Mouse (Mus musculus): ENCODE measurements around the gene 4933430I17Rik. TPM values are rescaled to one million over a fixed set of nuclear protein-coding genes. Genes with fewer than 3 reads are reported as not detected.
A peak's percentile ranks its signal among the peaks of the same experiment; 100 is the strongest.

4933430I17Rik gene
- polyA plus RNA-seq, 1 experiment from 2014 or later, result 0.15 TPM

GRCm38 (mm10) chr4:62487172-62487571 is 38.0 kb upstream of the 4933430I17Rik start:
- H3K9me3 ChIP-seq (replicated peaks), result no peaks in the 10 kb centered on the region
- H3K9ac ChIP-seq, result no peak overlapping the region
- H3K27ac ChIP-seq (replicated peaks), result no peak overlapping the region
- H3K36me3 ChIP-seq (replicated peaks), result no peaks in the 10 kb centered on the region
- no peak overlapping the region for H3K4me2 ChIP-seq
- peaks cover 6% of the 10 kb centered on the region for H3K27me3 ChIP-seq
- no peak for ATAC-seq (ENCODE audit: insufficient read depth)
- peaks cover 24% of the 10 kb centered on the region for H3K4me1 ChIP-seq (replicated peaks)
- no peak overlapping the region for H3K4me3 ChIP-seq (replicated peaks)
- 86% methylated on average over 5 of the region's 5 CpGs for WGBS (ENCODE audit: insufficient replicate concordance)

GRCm38 (mm10) chr4:62487914-62488313 is 37.3 kb upstream of the 4933430I17Rik start:
- H3K4me2 ChIP-seq, result no peak overlapping the region
- no peaks in the 10 kb centered on the region for H3K36me3 ChIP-seq (replicated peaks)
- H3K9me3 ChIP-seq (replicated peaks), result no peaks in the 10 kb centered on the region
- ATAC-seq (ENCODE audit: insufficient read depth), result no peak
- H3K27ac ChIP-seq (replicated peaks), result no peak overlapping the region
- no peak overlapping the region for H3K4me3 ChIP-seq (replicated peaks)
- no peak overlapping the region for H3K9ac ChIP-seq
- peaks cover 24% of the 10 kb centered on the region for H3K4me1 ChIP-seq (replicated peaks)
- no peaks in the 10 kb centered on the region for H3K27me3 ChIP-seq
- WGBS (ENCODE audit: insufficient replicate concordance), result 70% methylated on average over 2 of the region's 2 CpGs

GRCm38 (mm10) chr4:62492682-62493081 is 32.5 kb upstream of the 4933430I17Rik start:
- Histone ChIP-seq H3K4me1 (replicated peaks) (no peaks in the 10 kb centered on the region; the same call in 1 of the 2 replicates), H3K36me3 (replicated peaks) (no peaks in the 10 kb centered on the region), H3K4me2 (no peak overlapping the region), H3K9ac (no peak overlapping the region), H3K4me3 (replicated peaks) (no peak overlapping the region), H3K27ac (replicated peaks) (no peak overlapping the region), H3K27me3 (peaks cover 9% of the 10 kb centered on the region; the same call in 1 of the 2 replicates), H3K9me3 (replicated peaks) (no peaks in the 10 kb centered on the region)
- ATAC-seq (ENCODE audit: insufficient read depth), result no peak
- WGBS (ENCODE audit: insufficient replicate concordance), result 75% methylated on average over 2 of the region's 2 CpGs

GRCm38 (mm10) chr4:62494230-62494629 is 30.9 kb upstream of the 4933430I17Rik start:
- ATAC-seq (ENCODE audit: insufficient read depth), result no peak
- Histone ChIP-seq H3K27ac (replicated peaks) (no peak overlapping the region), H3K9ac (no peak overlapping the region), H3K9me3 (replicated peaks) (no peaks in the 10 kb centered on the region), H3K4me2 (no peak overlapping the region), H3K36me3 (replicated peaks) (no peaks in the 10 kb centered on the region), H3K4me1 (replicated peaks) (no peaks in the 10 kb centered on the region; the same call in 1 of the 2 replicates), H3K27me3 (peaks cover 9% of the 10 kb centered on the region; the same call in 1 of the 2 replicates), H3K4me3 (replicated peaks) (no peak overlapping the region)
- 40% methylated on average over 9 of the region's 9 CpGs for WGBS (ENCODE audit: insufficient replicate concordance)

GRCm38 (mm10) chr4:62495946-62496345 is 29.2 kb upstream of the 4933430I17Rik start:
- Histone ChIP-seq H3K36me3 (replicated peaks) (no peaks in the 10 kb centered on the region), H3K9ac (no peak overlapping the region), H3K9me3 (replicated peaks) (no peaks in the 10 kb centered on the region), H3K27me3 (peaks cover 9% of the 10 kb centered on the region; the same call in 1 of the 2 replicates), H3K27ac (replicated peaks) (no peak overlapping the region), H3K4me1 (replicated peaks) (peaks cover 2% of the 10 kb centered on the region), H3K4me2 (no peak overlapping the region), H3K4me3 (replicated peaks) (no peak overlapping the region)
- ATAC-seq (ENCODE audit: insufficient read depth), result no peak
- WGBS (ENCODE audit: insufficient replicate concordance), result 63% methylated on average over 8 of the region's 8 CpGs

- Histone ChIP-seq H3K4me2 (no peak overlapping the region), H3K36me3 (replicated peaks) (no peaks in the 10 kb centered on the region), H3K4me1 (replicated peaks) (peaks cover 10% of the 10 kb centered on the region), H3K27ac (replicated peaks) (no peak overlapping the region), H3K4me3 (replicated peaks) (no peak overlapping the region), H3K27me3 (peaks cover 9% of the 10 kb centered on the region; the same call in 1 of the 2 replicates), H3K9ac (no peak overlapping the region), H3K9me3 (replicated peaks) (no peaks in the 10 kb centered on the region)
- 55% methylated on average over 8 of the region's 8 CpGs for WGBS (ENCODE audit: insufficient replicate concordance)
- no peak for ATAC-seq (ENCODE audit: insufficient read depth)
These were observed 28.4 kb upstream of the 4933430I17Rik start for GRCm38 (mm10) chr4:62496815-62497214.

- H3K4me1 ChIP-seq (replicated peaks), result peaks cover 34% of the 10 kb centered on the region
- peak overlapping the region; percentile 92 for H3K4me2 ChIP-seq
- H3K9me3 ChIP-seq (replicated peaks), result no peaks in the 10 kb centered on the region
- no peak overlapping the region for H3K9ac ChIP-seq
- H3K27ac ChIP-seq (replicated peaks), result no peak overlapping the region
- no peaks in the 10 kb centered on the region for H3K27me3 ChIP-seq
- 55% methylated on average over 4 of the region's 4 CpGs for WGBS (ENCODE audit: insufficient replicate concordance)
- no peak for ATAC-seq (ENCODE audit: insufficient read depth)
- no peaks in the 10 kb centered on the region for H3K36me3 ChIP-seq (replicated peaks)
- H3K4me3 ChIP-seq (replicated peaks), result no peak overlapping the region
These were observed 24.4 kb upstream of the 4933430I17Rik start for GRCm38 (mm10) chr4:62500799-62501198.

GRCm38 (mm10) chr4:62501534-62501933 is 23.6 kb upstream of the 4933430I17Rik start:
- Histone ChIP-seq H3K4me2 (peak overlapping the region; percentile 92), H3K27me3 (no peaks in the 10 kb centered on the region), H3K9me3 (replicated peaks) (no peaks in the 10 kb centered on the region), H3K36me3 (replicated peaks) (no peaks in the 10 kb centered on the region), H3K4me1 (replicated peaks) (peaks cover 40% of the 10 kb centered on the region), H3K9ac (peak overlapping the region; percentile 76), H3K4me3 (replicated peaks) (peak overlapping the region; percentile 83), H3K27ac (replicated peaks) (peak overlapping the region; percentile 55; the same call in 1 of the 2 replicates)
- no peak for ATAC-seq (ENCODE audit: insufficient read depth)
- 8% methylated on average over 7 of the region's 7 CpGs for WGBS (ENCODE audit: insufficient replicate concordance)

GRCm38 (mm10) chr4:62501964-62502732 is 23.0 kb upstream of the 4933430I17Rik start:
- Histone ChIP-seq H3K4me1 (replicated peaks) (peaks cover 47% of the 10 kb centered on the region), H3K36me3 (replicated peaks) (peaks cover 3% of the 10 kb centered on the region), H3K4me3 (replicated peaks) (peak overlapping the region; percentile 83), H3K27ac (replicated peaks) (peak overlapping the region; percentile 60), H3K9ac (peak overlapping the region; percentile 76), H3K27me3 (no peaks in the 10 kb centered on the region), H3K9me3 (replicated peaks) (no peaks in the 10 kb centered on the region), H3K4me2 (peak overlapping the region; percentile 92)
- peak; percentile 82 for ATAC-seq (ENCODE audit: insufficient read depth)
- WGBS (ENCODE audit: insufficient replicate concordance), result 2% methylated on average over 38 of the region's 38 CpGs

- Histone ChIP-seq H3K27me3 (no peaks in the 10 kb centered on the region), H3K36me3 (replicated peaks) (peaks cover 11% of the 10 kb centered on the region), H3K4me1 (replicated peaks) (peaks cover 55% of the 10 kb centered on the region), H3K4me3 (replicated peaks) (no peak overlapping the region), H3K9ac (0 out of 2 replicates have a peak overlapping the region, but pooled peaks have one; percentile 9), H3K9me3 (replicated peaks) (no peaks in the 10 kb centered on the region), H3K4me2 (peak overlapping the region; percentile 92), H3K27ac (replicated peaks) (peak overlapping the region; percentile 60)
- 56% methylated on average over 7 of the region's 7 CpGs for WGBS (ENCODE audit: insufficient replicate concordance)
- ATAC-seq (ENCODE audit: insufficient read depth), result no peak
These were observed 22.2 kb upstream of the 4933430I17Rik start for GRCm38 (mm10) chr4:62502969-62503368.

- H3K27ac ChIP-seq (replicated peaks), result peak within 1 kb of the TSS; percentile 60
- peak within 1 kb of the TSS; percentile 76 for H3K9ac ChIP-seq
- H3K27me3 ChIP-seq, result no peaks in the 10 kb centered on the region
- peak within 1 kb of the TSS; percentile 83 for H3K4me3 ChIP-seq (replicated peaks)
- H3K36me3 ChIP-seq (replicated peaks), result peaks cover 16% of the 10 kb centered on the region
- ATAC-seq (ENCODE audit: insufficient read depth), result no peak
- peak within 1 kb of the TSS; percentile 92 for H3K4me2 ChIP-seq
- H3K4me1 ChIP-seq (replicated peaks), result peaks cover 59% of the 10 kb centered on the region
- no peaks in the 10 kb centered on the region for H3K9me3 ChIP-seq (replicated peaks)
- 67% methylated on average over 3 of the region's 3 CpGs for WGBS (ENCODE audit: insufficient replicate concordance)
These were observed 21.7 kb upstream of the 4933430I17Rik start, which contains the start of gene Hdhd3 for GRCm38 (mm10) chr4:62503374-62503970. TSS of gene Hdhd3 (minus strand) at chr4:62503467.
